Mouse (Mus musculus) testis, adult 2 months (tissue): ENCODE results near the gene Dhx36. TPM values are rescaled to one million over a fixed set of nuclear protein-coding genes. Genes with fewer than 3 reads are reported as not detected.
A peak's percentile ranks its signal among the peaks of the same experiment; 100 is the strongest.

Experiments used
- H3K27ac ChIP-seq: fragments of 200-500 bp; 2 replicates; pipeline ENCODE4 v1.5.1; 2012; ENCODE audit warnings: low read depth, low read length; ENCODE audit not compliant: control insufficient read depth, insufficient read depth
- H3K27me3 ChIP-seq: fragments of 200-500 bp; 2 replicates; pipeline ENCODE4 v1.6.1; 2012; ENCODE audit warnings: mild to moderate bottlenecking, low read length, moderate library complexity; ENCODE audit not compliant: control insufficient read depth, insufficient read depth
- H3K36me3 ChIP-seq: fragments of 200-500 bp; 2 replicates; pipeline ENCODE4 v1.6.1; 2012; ENCODE audit warnings: mild to moderate bottlenecking, low read length; ENCODE audit not compliant: control insufficient read depth, insufficient read depth
- H3K4me1 ChIP-seq: fragments of 200-500 bp; 2 replicates; pipeline ENCODE4 v1.6.1; 2012; ENCODE audit warnings: low read length; ENCODE audit not compliant: control insufficient read depth, insufficient read depth
- H3K4me3 ChIP-seq: fragments of 200-500 bp; 2 replicates; pipeline ENCODE4 v1.5.1; 2012; ENCODE audit warnings: low read depth, mild to moderate bottlenecking, low read length, moderate library complexity, mixed read lengths; ENCODE audit not compliant: control insufficient read depth
- CTCF ChIP-seq: fragments of 200-500 bp; IDR thresholded peaks from 2 replicates; pipeline ENCODE4 v1.5.1; 2012; ENCODE audit warnings: low read depth, mild to moderate bottlenecking, inconsistent platforms, low read length, moderate library complexity; ENCODE audit not compliant: control insufficient read depth, insufficient read depth, insufficient replicate concordance
- POLR2A ChIP-seq: fragments of 200-500 bp; IDR thresholded peaks from 2 replicates; pipeline ENCODE4 v1.6.1; 2012; ENCODE audit warnings: low read depth, mild to moderate bottlenecking, inconsistent platforms, low read length, moderate library complexity; ENCODE audit not compliant: control insufficient read depth
- polyA plus RNA-seq: library from polyadenylated mRNA; depleted of rRNA; stranded (reverse); fragments of >200 nt; gene quantifications from 2 replicates; pipeline ENCODE4 v1.2.3, GENCODE M21; 2012; rRNA removed

Gene Dhx36
- 5.2 and 6.4 TPM in 2 replicates for polyA plus RNA-seq

GRCm38 (mm10) chr3:62506488-62507205 is at the start of gene Dhx36:
Gene Dhx36 (minus strand): TSS chr3:62507004.
- Histone ChIP-seq H3K4me1 (no peaks in the 10 kb centered on the region), H3K27ac (peak within 1 kb of the TSS; percentile 61)

GRCm38 (mm10) chr3:62527593-62527992 is 20.8 kb upstream of the Dhx36 start:
- TF ChIP-seq POLR2A = no peak
- TF ChIP-seq CTCF = no peak
- Histone ChIP-seq H3K4me1 (no peaks in the 10 kb centered on the region), H3K27me3 (no peaks in the 10 kb centered on the region), H3K4me3 (no peak overlapping the region), H3K36me3 (no peaks in the 10 kb centered on the region), H3K27ac (no peak overlapping the region)

More at GRCm38 (mm10) chr3:62506488-62507205, at the start of gene Dhx36:
- TF ChIP-seq CTCF (no peak), POLR2A (peak; percentile 96)
- Histone ChIP-seq H3K36me3 (no peaks in the 10 kb centered on the region), H3K4me3 (peak within 1 kb of the TSS; percentile 86), H3K27me3 (no peaks in the 10 kb centered on the region)

- Histone ChIP-seq H3K4me3 (no peak overlapping the region), H3K36me3 (no peaks in the 10 kb centered on the region), H3K27me3 (no peaks in the 10 kb centered on the region), H3K4me1 (no peaks in the 10 kb centered on the region), H3K27ac (no peak overlapping the region)
- TF ChIP-seq POLR2A (no peak), CTCF (no peak)
Measured at GRCm38 (mm10) chr3:62527160-62527559, 20.4 kb upstream of the Dhx36 start.

DNA sequence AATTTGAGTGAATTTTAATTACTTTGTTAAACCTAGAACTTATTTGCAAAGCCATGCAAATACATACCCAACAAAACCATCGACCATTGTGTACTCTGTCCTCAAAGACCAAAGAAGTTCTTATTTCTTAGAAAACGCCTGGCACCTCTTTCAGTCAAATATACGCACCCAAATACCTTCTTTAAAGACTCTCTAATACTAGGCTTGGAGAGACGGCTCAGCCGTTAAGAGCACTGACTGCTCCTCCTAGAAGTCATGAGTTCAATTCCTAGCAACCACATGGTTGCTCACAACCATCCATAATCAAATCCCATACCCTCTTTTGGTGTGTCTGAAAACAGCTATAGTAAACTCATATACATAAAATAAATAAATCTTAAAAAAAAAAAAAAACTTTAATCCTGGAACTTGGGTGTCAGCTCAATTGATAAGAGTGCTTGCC is 423 bp upstream of the Dhx36 start:
- TF ChIP-seq CTCF (no peak), POLR2A (no peak)
- no peaks in the 10 kb centered on the region for H3K4me1 ChIP-seq
- peak overlapping the region; percentile 86 for H3K4me3 ChIP-seq
- no peaks in the 10 kb centered on the region for H3K27me3 ChIP-seq
- H3K36me3 ChIP-seq = no peaks in the 10 kb centered on the region
- H3K27ac ChIP-seq = peak overlapping the region; percentile 57

- TF ChIP-seq POLR2A (no peak), CTCF (no peak)
- H3K4me3 ChIP-seq = peak overlapping the region; percentile 49; the same call in 1 of the 2 replicates
- H3K27me3 ChIP-seq = no peaks in the 10 kb centered on the region
- no peaks in the 10 kb centered on the region for H3K36me3 ChIP-seq
- H3K4me1 ChIP-seq = no peaks in the 10 kb centered on the region
- H3K27ac ChIP-seq = no peak overlapping the region
Measured at GRCm38 (mm10) chr3:62505166-62505900, 1.5 kb downstream of the Dhx36 start.

DNA sequence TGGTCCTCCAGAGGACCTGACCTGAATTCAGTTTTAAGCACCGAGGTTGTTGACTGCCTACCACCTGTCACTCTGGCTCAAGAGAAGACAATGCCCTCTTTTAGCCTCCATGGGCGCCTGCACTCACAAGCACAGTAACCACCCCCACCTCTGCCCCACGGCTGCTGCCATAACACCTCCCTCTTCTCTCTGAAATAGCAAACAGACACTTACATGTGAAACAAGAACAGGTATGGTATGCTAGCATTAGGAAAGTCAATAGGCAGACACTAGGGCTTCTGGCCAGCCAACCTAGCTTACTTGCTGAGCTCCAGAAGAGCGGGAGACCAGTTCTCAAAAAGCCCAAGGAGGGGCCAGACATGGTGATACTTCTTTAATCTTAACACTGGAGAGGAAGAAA is 7.5 kb downstream of the Dhx36 start:
- no peak overlapping the region for H3K4me3 ChIP-seq
- H3K4me1 ChIP-seq = no peaks in the 10 kb centered on the region
- TF ChIP-seq POLR2A = no peak
- no peak for TF ChIP-seq CTCF
- no peaks in the 10 kb centered on the region for H3K27me3 ChIP-seq
- H3K36me3 ChIP-seq = peaks cover 1% of the 10 kb centered on the region; the same call in 1 of the 2 replicates
- no peak overlapping the region for H3K27ac ChIP-seq

GRCm38 (mm10) chr3:62492568-62492967 is 14.2 kb downstream of the Dhx36 start:
- H3K4me1 ChIP-seq = no peaks in the 10 kb centered on the region
- TF ChIP-seq POLR2A (no peak), CTCF (no peak)
- H3K27me3 ChIP-seq = no peaks in the 10 kb centered on the region
- peak overlapping the region; percentile 18; the same call in 1 of the 2 replicates for H3K4me3 ChIP-seq
- peaks cover 2% of the 10 kb centered on the region for H3K36me3 ChIP-seq
- no peak overlapping the region for H3K27ac ChIP-seq
